Comparison of ENCODE assay signal across 8 mouse cellular contexts in genomic region chr9:45664871-45665394, GRCm38 (mm10).
DNase-seq lines count a peak whose midpoint lies in the region; ATAC-seq lines count a peak whose summit lies in the region.

No protein-coding gene starts in this region.

- WGBS in forebrain, embryonic 11.5 days = 35% methylated on average over 15 of the region's 15 CpGs
- 34% methylated on average over 15 of the region's 15 CpGs for WGBS in limb, embryonic 13.5 days

- H3K9me3 ChIP-seq in forebrain, embryonic 11.5 days (ENCODE audit: control insufficient read depth, low read length) = no peaks in the 10 kb centered on the region
- H3K9me3 ChIP-seq in limb, embryonic 13.5 days = no peaks in the 10 kb centered on the region

- peak overlapping the region; percentile 35 for H3K9ac ChIP-seq in forebrain, embryonic 11.5 days (ENCODE audit: low read length)
- peak overlapping the region; percentile 46; the same call in 1 of the 2 replicates for H3K9ac ChIP-seq in limb, embryonic 13.5 days

- ATAC-seq in forebrain, embryonic 11.5 days (replicated peaks; ENCODE audit: low FRiP score) = peak; percentile 68
- ATAC-seq in limb, embryonic 13.5 days (ENCODE audit: low FRiP score, low read depth) = peak; percentile 48; the same call in 1 of the 2 replicates
- no peak for ATAC-seq in erythroid progenitor cell, adult 5-6 weeks (replicated peaks; ENCODE audit: low FRiP score, poor library complexity, severe bottlenecking)
- no peak for ATAC-seq in granulocyte monocyte progenitor cell, adult 5-6 weeks (replicated peaks; ENCODE audit: poor library complexity, severe bottlenecking)

- H3K36me3 ChIP-seq in forebrain, embryonic 11.5 days (ENCODE audit: control insufficient read depth, insufficient read depth, low read length) = no peaks in the 10 kb centered on the region
- H3K36me3 ChIP-seq in limb, embryonic 13.5 days = no peaks in the 10 kb centered on the region

- intact Hi-C loops in left cerebral cortex, postnatal 4 days (cut with DNase I) = no loop called here
- intact Hi-C loops in left cerebral cortex, postnatal 25 days (cut with DNase I) = loop anchor here (5.0 kb wide), 1 partner anchor 58 kb away; no protein-coding TSS in a partner anchor

- no peak overlapping the region for H3K4me2 ChIP-seq in forebrain, embryonic 11.5 days (ENCODE audit: low read depth, low read length, severe bottlenecking)
- peak overlapping the region; percentile 21 for H3K4me2 ChIP-seq in limb, embryonic 13.5 days (replicated peaks)

- DNase-seq in left cerebral cortex, postnatal 4 days = peak; percentile 89
- no peak for DNase-seq in left cerebral cortex, postnatal 25 days (ENCODE audit: low spot score in 2 of 2)
- DNase-seq in forebrain, embryonic 11.5 days (ENCODE audit: low spot score) = peak; percentile 71
- peak; percentile 92 for DNase-seq in retina, postnatal 1 day
- no peak for DNase-seq in heart, adult 8-10 months (ENCODE audit: low spot score)

- H3K27ac ChIP-seq in forebrain, embryonic 11.5 days (ENCODE audit: low read depth, low read length) = peak overlapping the region; percentile 90
- peak overlapping the region; percentile 33; the same call in 1 of the 2 replicates for H3K27ac ChIP-seq in limb, embryonic 13.5 days

- H3K4me3 ChIP-seq in forebrain, embryonic 11.5 days (ENCODE audit: low read depth, low read length) = no peak overlapping the region
- H3K4me3 ChIP-seq in limb, embryonic 13.5 days = no peak overlapping the region

- peaks cover 30% of the 10 kb centered on the region for H3K4me1 ChIP-seq in forebrain, embryonic 11.5 days (replicated peaks; ENCODE audit: control insufficient read depth, insufficient read depth, low read length)
- H3K4me1 ChIP-seq in limb, embryonic 13.5 days = peaks cover 29% of the 10 kb centered on the region

- no peaks in the 10 kb centered on the region for H3K27me3 ChIP-seq in forebrain, embryonic 11.5 days (ENCODE audit: control insufficient read depth, insufficient read depth, low read length)
- no peaks in the 10 kb centered on the region for H3K27me3 ChIP-seq in limb, embryonic 13.5 days

Comparison
In these comparisons a context has a peak if more than half of its experiments do, and no peak if none do; other contexts are left out.
1. DNase-seq: peak in left cerebral cortex, postnatal 4 days (single experiment), forebrain, embryonic 11.5 days (single experiment) and retina, postnatal 1 day (single experiment); none in left cerebral cortex, postnatal 25 days (0 of 2) and heart, adult 8-10 months (single experiment).
2. ATAC-seq: peak in forebrain, embryonic 11.5 days (single experiment) and limb, embryonic 13.5 days (single experiment); none in erythroid progenitor cell, adult 5-6 weeks (single experiment) and granulocyte monocyte progenitor cell, adult 5-6 weeks (single experiment).